Mouse (Mus musculus) hindbrain, postnatal 0 days (tissue): ENCODE data around the gene Fzr1. TPM values are rescaled to one million over a fixed set of nuclear protein-coding genes. Genes with fewer than 3 reads are reported as not detected.

Source experiments
- ATAC-seq: fragments of 200-750 bp; cut with Nextera tagmentation; 2 replicates; pipeline ENCODE4 v1.8.0; 2017; ENCODE audit warnings: mild to moderate bottlenecking, moderate TSS enrichment, moderate library complexity
- DNase-seq: peaks from one replicate; pipeline ENCODE4 v3.0.0-alpha.2; 2015; ENCODE audit warnings: low spot score
- H3K27ac ChIP-seq: fragments of 300-500 bp; sonication (generic); 2 replicates; pipeline ENCODE4 v1.5.1; 2014; ENCODE audit warnings: mild to moderate bottlenecking
- H3K27me3 ChIP-seq: fragments of 300-500 bp; sonication (generic); 2 replicates; pipeline ENCODE4 v1.6.1; 2014; ENCODE audit warnings: low read length, mixed read lengths; ENCODE audit not compliant: insufficient read depth
- H3K36me3 ChIP-seq: fragments of 300-500 bp; sonication (generic); 2 replicates; pipeline ENCODE4 v1.6.1; 2014; ENCODE audit warnings: low read length, mixed read lengths; ENCODE audit not compliant: insufficient read depth
- H3K4me1 ChIP-seq: fragments of 300-500 bp; sonication (generic); 2 replicates; pipeline ENCODE4 v1.6.1; 2014; ENCODE audit warnings: antibody characterized with exemption, low read length, mixed read lengths; ENCODE audit not compliant: insufficient read depth
- H3K4me2 ChIP-seq: fragments of 300-500 bp; sonication (generic); 2 replicates; pipeline ENCODE4 v1.6.1; 2014; ENCODE audit warnings: low read depth, mild to moderate bottlenecking, low read length, moderate library complexity, mixed read lengths
- H3K4me3 ChIP-seq: fragments of 300-500 bp; sonication (generic); 2 replicates; pipeline ENCODE4 v1.5.1; 2014; ENCODE audit warnings: low read length
- H3K9ac ChIP-seq: fragments of 300-500 bp; sonication (generic); replicated peaks from 2 replicates; pipeline ENCODE4 v1.6.1; 2014; ENCODE audit warnings: mild to moderate bottlenecking, low read length, moderate library complexity, mixed read lengths
- H3K9me3 ChIP-seq: fragments of 300-500 bp; sonication (generic); 2 replicates; pipeline ENCODE4 v1.6.1; 2016; ENCODE audit warnings: low read length, mixed read lengths
- CTCF ChIP-seq: IDR thresholded peaks from 2 replicates; pipeline ENCODE4 v1.5.1; 2016; ENCODE audit warnings: antibody characterized with exemption, control low read depth, low read depth
- WGBS: fragments of 180-500 bp; shearing (Covaris S2); extraction: QIAGEN DNeasy Blood & Tissue Kit; methylation state at CpG from one replicate; pipeline ENCODE4 v1.1.7; 2014; 5-methylcytosine and 5-hydroxymethylcytosine counted together
- polyA plus RNA-seq: library from polyadenylated mRNA; unstranded; fragments of >200 nt; fragmentation: Nextera tagmentation; extraction: Ambion mirVana; gene quantifications from 2 replicates; pipeline ENCODE4 v1.2.1, GENCODE M21; 2015
- total RNA-seq: library from RNA; depleted of rRNA; stranded (reverse); fragments of >200 nt; gene quantifications from 2 replicates; pipeline ENCODE4 v1.2.3, GENCODE M21; 2014

Gene Fzr1
- total and polyA plus RNA-seq, 2 experiments from 2014 or later = 106 to 134 TPM

DNA sequence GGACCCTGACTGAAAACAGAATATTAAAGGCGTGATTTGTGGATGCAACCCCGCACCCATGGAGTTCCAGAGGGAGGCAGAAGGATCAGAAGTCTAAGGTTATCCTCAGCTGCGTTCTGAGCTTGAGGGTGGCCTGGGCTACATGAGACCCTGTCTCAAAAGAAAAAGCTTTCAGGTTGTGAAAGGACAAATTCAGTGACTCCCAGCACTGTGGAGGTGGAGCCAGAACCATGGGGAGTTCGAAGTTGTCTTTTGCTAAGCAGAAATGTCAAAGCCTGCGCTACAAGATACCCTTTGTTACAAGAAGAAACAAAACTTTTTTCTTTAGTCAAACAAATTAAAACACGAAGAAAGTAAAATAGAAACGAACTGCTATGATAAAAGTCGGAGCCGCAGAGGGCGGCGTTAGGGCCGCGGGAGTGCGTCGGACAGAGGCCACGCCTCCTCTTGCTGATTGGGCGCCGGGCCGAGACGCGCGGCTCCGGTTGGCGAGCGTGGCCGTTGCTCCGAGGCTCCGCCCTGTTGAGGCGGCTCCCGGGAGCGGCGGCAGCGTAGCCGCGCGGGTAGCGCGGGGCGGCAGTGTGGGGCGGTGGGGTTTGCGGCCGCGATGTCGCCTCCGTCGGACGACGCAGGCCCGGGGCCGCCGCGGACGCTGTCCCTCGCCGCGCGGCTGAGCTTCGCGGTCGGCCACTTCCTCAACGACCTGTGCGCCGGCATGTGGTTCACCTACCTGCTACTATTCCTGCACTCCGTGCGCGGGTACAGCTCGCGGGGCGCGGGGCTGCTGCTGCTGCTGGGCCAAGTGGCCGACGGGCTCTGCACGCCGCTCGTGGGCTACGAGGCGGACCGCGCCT is 21.1 kb downstream of the Fzr1 start, which contains the start of gene Mfsd12:
Gene Mfsd12 (plus strand): TSS at position 501 of the 854 bp plus-strand sequence.
- H3K4me3 ChIP-seq = peak within 1 kb of the TSS; percentile 73

DNA sequence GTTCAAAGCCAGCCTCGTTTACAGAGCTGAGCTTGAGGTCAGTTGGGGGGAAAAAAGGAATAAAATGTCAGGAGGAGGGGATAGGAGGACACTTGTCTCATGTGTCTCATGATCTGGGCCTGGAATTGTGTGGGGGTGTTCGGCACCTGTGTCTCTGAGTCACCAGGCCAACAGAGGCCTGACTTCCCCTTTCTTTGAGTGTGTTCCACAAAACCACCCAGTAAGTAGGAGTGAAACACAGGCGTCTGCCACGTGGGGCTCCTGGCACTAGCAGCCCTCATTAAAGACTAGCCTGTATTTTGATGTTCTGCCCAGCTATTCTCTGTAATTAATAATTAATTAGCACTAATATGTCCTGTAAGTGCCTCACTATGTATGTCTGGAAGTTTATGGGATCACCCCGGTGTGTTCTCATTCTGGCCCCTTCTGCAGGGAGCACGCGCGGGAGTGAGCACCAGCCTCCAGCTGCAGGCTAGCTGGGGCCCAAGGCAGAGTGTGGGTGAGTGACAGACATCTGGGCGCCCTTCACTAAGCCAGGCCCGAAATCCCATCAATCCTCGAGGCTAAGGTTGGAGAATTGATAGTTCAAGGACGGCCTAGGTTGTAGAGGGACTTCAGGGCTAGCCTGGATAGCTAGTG is 21.8 kb downstream of the Fzr1 start:
- Histone ChIP-seq H3K9me3 (no peaks in the 10 kb centered on the region), H3K4me3 (no peak overlapping the region), H3K27me3 (no peaks in the 10 kb centered on the region), H3K9ac (0 out of 2 replicates have a peak overlapping the region, but pooled peaks have one; percentile 21), H3K4me1 (peaks cover 10% of the 10 kb centered on the region; the same call in 1 of the 2 replicates), H3K36me3 (no peaks in the 10 kb centered on the region), H3K4me2 (peak overlapping the region; percentile 91), H3K27ac (no peak overlapping the region)
- TF ChIP-seq CTCF = no peak
- WGBS = 61% methylated on average over 12 of the region's 12 CpGs
- ATAC-seq (no peak), DNase-seq (no peak)

More for the DNA sequence above, 21.1 kb downstream of the Fzr1 start, which contains the start of gene Mfsd12:
- Histone ChIP-seq H3K4me2 (peak within 1 kb of the TSS; percentile 91), H3K36me3 (no peaks in the 10 kb centered on the region), H3K27ac (peak within 1 kb of the TSS; percentile 32; the same call in 1 of the 2 replicates), H3K9me3 (no peaks in the 10 kb centered on the region), H3K27me3 (no peaks in the 10 kb centered on the region), H3K4me1 (peaks cover 10% of the 10 kb centered on the region; the same call in 1 of the 2 replicates), H3K9ac (peak within 1 kb of the TSS; percentile 71)
- no peak for TF ChIP-seq CTCF
- ATAC-seq (peak; percentile 94), DNase-seq (peak; percentile 96)
- WGBS = 2% methylated on average over 79 of the region's 79 CpGs

DNA sequence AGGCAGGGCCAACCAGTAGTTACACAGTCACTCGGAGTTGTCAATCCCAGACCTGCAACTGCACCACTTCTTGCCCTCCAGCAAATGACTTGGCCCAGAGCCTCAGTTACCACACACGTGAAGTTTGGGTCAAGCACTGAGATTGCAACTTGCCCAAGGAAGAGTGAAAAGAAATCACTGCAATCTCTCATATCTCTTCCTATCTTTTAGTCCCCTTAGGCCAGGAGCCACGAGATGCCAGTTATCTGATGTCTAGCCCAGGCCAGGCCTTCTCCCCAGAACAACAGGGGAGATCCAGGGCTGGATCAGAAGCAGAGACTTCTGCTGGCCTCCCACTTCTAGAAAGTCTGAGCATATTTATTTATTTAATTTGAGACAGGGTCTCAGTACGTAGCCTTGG is 22.8 kb downstream of the Fzr1 start:
- Histone ChIP-seq H3K27me3 (no peaks in the 10 kb centered on the region), H3K9me3 (no peaks in the 10 kb centered on the region), H3K4me1 (peaks cover 10% of the 10 kb centered on the region; the same call in 1 of the 2 replicates), H3K4me3 (no peak overlapping the region), H3K27ac (no peak overlapping the region), H3K36me3 (no peaks in the 10 kb centered on the region), H3K9ac (no peak overlapping the region), H3K4me2 (no peak overlapping the region)
- no peak for ATAC-seq
- TF ChIP-seq CTCF = no peak
- no peak for DNase-seq
- WGBS = 83% methylated on average over 4 of the region's 4 CpGs

DNA sequence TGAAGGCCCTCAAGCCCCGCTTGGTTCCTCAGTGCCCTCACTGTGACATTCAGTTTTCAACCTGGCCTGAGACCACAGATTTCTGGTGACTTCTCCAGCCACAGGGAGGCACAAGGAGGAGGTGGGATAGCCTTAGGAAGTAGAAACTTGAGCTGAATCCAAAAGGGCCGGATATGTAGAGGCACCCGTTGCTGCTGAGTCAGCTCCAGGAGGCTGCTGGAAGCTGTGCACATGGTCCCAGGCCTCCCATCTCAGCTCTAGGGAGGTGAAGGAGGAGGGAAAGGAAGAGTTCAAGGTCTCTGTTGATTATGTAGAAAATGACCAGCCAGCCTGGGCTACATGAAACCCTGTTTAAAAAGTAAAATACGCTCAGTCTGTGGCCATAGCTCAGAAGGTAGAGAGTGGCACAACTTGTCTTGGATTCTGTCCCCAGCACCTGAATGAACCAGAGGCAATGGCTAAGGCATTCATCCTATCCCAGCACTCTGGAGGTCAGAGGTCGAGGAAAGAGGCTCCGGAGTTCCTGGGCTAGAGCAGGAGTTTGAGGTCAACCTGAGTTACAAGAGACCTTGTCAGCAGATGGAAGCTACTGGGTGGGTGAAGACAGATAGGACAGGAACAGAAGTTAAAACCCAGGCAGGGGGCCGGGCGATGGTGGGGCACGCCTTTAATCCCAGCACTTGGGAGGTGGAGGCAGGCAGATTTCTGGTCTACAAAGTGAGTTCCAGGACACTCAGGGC is 23.4 kb downstream of the Fzr1 start:
- Histone ChIP-seq H3K9ac (no peak overlapping the region), H3K27ac (no peak overlapping the region), H3K4me1 (peaks cover 12% of the 10 kb centered on the region; the same call in 1 of the 2 replicates), H3K4me3 (no peak overlapping the region), H3K4me2 (no peak overlapping the region), H3K36me3 (no peaks in the 10 kb centered on the region), H3K9me3 (no peaks in the 10 kb centered on the region), H3K27me3 (no peaks in the 10 kb centered on the region)
- ATAC-seq = no peak
- no peak for TF ChIP-seq CTCF
- DNase-seq = no peak
- WGBS = 76% methylated on average over 9 of the region's 9 CpGs

DNA sequence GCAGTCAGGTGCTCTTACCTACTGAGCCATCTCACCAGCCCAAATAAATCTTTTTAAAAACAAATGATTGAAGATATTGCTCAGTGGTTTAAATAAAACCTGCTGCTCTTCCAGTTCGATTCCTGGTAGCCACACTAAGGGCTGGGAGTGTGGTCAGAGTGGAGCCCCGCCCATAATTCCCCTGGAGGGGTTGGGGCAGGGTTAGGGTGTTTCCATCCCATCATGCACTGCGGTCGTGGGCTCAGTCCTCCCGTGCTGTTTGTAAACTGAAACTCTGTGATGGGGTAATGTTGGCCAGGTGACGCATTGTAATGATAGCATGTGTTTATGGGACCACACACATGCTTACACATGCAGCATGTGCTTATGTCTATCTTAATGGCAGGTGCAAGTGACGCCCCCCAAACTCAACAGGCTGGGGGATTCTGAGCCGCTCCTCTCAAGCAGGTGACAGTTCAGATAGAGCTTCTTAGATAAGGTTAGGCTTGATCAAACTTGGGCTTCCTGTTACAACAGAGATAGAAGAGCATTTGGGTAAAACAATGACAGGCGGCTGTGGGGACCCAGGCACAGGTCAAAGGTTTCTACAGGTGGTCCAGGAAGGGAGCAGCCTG is 26.5 kb downstream of the Fzr1 start:
- ATAC-seq = no peak
- H3K9ac ChIP-seq = no peak overlapping the region
- no peak overlapping the region for H3K27ac ChIP-seq

More for the DNA sequence above, 26.5 kb downstream of the Fzr1 start:
- Histone ChIP-seq H3K9me3 (no peaks in the 10 kb centered on the region), H3K4me2 (no peak overlapping the region), H3K27me3 (0 out of 2 replicates have a peak, but pooled peaks cover 3% of the 10 kb centered on the region), H3K4me1 (peaks cover 11% of the 10 kb centered on the region), H3K4me3 (no peak overlapping the region), H3K36me3 (no peaks in the 10 kb centered on the region)
- WGBS = 34% methylated on average over 9 of the region's 9 CpGs
- no peak for DNase-seq
- no peak for TF ChIP-seq CTCF
